Mouse (Mus musculus): ENCODE results near the gene Gm3404.
"Not testable (repeated sequence)": the region's sequence is repeated elsewhere in the genome, so short reads cannot be mapped to it uniquely, and the experiment has no call there.

Gene Gm3404

DNA sequence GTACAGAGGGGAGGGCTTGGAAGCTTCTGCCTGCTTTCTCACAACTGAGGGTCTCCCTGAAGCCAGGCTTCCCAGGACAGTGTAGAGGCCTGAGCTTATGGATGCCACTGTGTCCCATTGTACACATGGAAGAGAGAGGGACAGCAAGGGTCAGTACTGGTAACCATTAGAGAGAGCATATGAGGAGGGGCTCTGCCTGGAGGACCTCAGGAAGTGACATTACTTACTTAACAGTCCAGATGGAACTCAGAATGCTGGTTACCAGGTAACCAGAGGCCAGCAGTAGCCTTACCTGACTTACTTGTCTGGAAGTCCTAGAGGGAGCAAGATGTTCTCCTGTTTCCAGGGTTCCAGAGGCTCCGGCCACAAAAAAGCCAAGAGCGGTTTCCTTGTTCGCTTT, at the start of gene Gm3404:
Gm3404 (plus strand) TSS at position 301 of the 400 bp plus-strand sequence.
- not testable (repeated sequence) for DNase-seq (ENCODE audit: low spot score)

DNA sequence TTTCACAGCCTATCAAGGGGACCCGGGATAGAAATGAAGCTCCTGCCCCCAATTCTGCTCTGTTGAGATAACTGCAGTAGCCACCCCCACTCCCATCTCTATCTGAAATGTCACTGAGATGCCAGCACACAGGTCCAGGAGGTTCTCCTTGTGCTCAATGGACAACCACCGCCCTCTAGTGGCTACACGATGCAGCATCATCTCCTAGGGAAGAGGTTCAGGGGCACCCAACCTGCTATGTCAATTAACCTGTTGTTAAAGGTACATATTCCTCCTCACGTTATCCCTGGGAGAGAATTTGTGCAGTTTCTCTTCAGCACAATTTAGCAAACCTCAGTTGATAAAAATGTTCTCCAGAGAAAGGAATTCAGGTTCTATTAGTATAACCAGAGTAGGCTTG, 46.0 kb upstream of the Gm3404 start:
- DNase-seq (ENCODE audit: low spot score): peak; percentile 12

DNA sequence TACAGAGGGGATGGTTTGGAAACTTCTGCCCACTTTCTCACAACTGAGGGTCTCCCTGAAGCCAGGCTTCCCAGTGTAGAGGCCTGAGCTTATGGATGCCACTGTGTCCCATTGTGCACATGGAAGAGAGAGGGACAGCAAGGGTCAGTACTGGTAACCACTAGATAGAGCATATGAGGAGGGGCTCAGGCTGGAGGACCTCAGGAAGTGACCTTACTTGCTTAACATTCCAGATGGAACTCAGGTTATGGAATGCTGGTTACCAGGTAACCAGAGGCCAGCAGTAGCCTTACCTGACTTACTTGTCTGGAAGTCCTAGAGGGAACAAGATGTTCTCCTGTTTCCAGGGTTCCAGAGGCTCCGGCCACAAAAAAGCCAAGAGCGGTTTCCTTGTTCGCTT, 43.9 kb upstream of the Gm3404 start, which contains the start of gene Gm6408:
Gm6408 (plus strand) TSS at position 301 of the 400 bp plus-strand sequence.
- not testable (repeated sequence) for DNase-seq (ENCODE audit: low spot score)

DNA sequence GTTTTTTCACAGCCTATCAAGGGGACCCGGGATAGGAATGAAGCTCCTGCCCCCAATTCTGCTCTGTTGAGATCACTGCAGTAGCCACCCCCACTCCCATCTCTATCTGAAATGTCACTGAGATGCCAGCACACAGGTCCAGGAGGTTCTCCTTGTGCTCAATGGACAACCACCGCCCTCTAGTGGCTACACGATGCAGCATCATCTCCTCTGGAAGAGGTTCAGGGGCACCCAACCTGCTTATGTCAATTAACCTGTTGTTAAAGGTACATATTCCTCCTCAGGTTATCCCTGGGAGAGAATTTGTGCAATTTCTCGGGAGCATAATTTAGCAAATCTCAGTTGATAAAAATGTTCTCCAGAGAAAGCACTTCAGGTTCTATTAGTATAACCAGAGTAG, 36.6 kb upstream of the Gm3404 start:
- peak; percentile 5 for DNase-seq (ENCODE audit: low spot score)

DNA sequence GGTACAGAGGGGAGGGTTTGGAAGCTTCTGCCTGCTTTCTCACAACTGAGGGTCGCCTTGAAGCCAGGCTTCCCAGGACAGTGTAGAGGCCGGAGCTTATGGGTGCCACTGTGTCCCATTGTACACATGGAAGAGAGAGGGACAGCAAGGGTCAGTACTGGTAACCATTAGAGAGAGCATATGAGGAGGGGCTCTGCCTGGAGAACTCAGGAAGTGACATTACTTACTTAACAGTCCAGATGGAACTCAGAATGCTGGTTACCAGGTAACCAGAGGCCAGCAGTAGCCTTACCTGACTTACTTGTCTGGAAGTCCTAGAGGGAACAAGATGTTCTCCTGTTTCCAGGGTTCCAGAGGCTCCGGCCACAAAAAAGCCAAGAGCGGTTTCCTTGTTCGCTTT, 34.5 kb upstream of the Gm3404 start, which contains the start of gene Gm6370:
Gm6370 (plus strand) TSS at position 301 of the 400 bp plus-strand sequence.
- not testable (repeated sequence) for DNase-seq (ENCODE audit: low spot score)

DNA sequence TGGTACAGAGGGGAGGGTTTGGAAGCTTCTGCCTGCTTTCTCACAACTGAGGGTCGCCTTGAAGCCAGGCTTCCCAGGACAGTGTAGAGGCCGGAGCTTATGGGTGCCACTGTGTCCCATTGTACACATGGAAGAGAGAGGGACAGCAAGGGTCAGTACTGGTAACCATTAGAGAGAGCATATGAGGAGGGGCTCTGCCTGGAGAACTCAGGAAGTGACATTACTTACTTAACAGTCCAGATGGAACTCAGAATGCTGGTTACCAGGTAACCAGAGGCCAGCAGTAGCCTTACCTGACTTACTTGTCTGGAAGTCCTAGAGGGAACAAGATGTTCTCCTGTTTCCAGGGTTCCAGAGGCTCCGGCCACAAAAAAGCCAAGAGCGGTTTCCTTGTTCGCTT, 23.5 kb upstream of the Gm3404 start, which contains the start of gene 4930449I24Rik:
4930449I24Rik (plus strand) TSS at position 301 of the 400 bp plus-strand sequence.
- DNase-seq (ENCODE audit: low spot score): not testable (repeated sequence)

DNA sequence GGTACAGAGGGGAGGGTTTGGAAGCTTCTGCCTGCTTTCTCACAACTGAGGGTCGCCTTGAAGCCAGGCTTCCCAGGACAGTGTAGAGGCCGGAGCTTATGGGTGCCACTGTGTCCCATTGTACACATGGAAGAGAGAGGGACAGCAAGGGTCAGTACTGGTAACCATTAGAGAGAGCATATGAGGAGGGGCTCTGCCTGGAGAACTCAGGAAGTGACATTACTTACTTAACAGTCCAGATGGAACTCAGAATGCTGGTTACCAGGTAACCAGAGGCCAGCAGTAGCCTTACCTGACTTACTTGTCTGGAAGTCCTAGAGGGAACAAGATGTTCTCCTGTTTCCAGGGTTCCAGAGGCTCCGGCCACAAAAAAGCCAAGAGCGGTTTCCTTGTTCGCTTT, 11.8 kb upstream of the Gm3404 start, which contains the start of gene Gm3402:
Gm3402 (plus strand) TSS at position 301 of the 400 bp plus-strand sequence.
- not testable (repeated sequence) for DNase-seq (ENCODE audit: low spot score)

DNA sequence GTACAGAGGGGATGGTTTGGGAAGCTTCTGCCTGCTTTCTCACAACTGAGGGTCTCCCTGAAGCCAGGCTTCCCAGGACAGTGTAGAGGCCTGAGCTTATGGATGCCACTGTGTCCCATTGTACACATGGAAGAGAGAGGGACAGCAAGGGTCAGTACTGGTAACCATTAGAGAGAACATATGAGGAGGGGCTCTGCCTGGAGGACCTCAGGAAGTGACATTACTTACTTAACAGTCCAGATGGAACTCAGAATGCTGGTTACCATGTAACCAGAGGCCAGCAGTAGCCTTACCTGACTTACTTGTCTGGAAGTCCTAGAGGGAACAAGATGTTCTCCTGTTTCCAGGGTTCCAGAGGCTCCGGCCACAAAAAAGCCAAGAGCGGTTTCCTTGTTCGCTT, 11.7 kb downstream of the Gm3404 start, which contains the start of gene Gm3409:
Gm3409 (plus strand) TSS at position 301 of the 400 bp plus-strand sequence.
- not testable (repeated sequence) for DNase-seq (ENCODE audit: low spot score)

DNA sequence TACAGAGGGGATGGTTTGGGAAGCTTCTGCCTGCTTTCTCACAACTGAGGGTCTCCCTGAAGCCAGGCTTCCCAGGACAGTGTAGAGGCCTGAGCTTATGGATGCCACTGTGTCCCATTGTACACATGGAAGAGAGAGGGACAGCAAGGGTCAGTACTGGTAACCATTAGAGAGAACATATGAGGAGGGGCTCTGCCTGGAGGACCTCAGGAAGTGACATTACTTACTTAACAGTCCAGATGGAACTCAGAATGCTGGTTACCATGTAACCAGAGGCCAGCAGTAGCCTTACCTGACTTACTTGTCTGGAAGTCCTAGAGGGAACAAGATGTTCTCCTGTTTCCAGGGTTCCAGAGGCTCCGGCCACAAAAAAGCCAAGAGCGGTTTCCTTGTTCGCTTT, 30.2 kb downstream of the Gm3404 start, which contains the start of gene Gm3415:
Gm3415 (plus strand) TSS at position 301 of the 400 bp plus-strand sequence.
- DNase-seq (ENCODE audit: low spot score): not testable (repeated sequence)

DNA sequence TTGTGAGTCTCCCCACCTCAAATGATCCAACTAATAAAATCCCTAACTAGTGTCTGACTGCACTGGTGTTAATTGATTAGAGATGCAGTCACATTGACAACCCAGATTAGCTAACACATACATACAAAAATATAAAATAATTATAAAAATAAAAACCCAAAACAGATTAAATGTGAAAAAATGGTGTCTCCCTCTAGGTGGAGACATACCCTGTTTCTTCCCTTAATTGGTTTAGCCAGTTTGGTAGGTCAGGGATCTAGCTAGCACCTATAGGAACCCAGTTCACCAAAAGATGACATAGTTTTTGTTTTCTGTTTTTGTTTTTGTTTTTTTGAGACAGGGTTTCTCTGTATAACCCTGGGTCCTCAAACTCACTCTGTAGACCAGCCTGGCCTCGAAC, 38.7 kb downstream of the Gm3404 start:
- DNase-seq (ENCODE audit: low spot score): no peak

DNA sequence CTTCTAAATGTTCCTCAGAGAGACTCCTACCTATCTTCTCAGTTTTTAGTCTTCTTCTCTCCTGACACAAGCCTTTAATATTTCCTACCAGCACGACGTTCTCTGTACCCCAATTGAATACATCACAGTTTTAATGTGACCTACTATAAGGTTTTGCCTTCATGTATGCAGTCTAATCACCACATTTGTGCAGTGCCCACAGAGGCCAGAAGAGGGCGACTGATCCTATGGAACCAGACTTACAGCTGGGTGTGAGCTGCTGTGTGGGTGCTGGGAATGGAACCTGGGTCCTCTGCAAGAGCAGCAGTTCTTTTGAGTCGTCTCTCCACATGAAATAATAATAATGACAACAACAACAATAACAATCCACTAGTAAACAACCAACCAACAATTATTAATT, 41.5 kb downstream of the Gm3404 start:
- DNase-seq (ENCODE audit: low spot score): no peak

DNA sequence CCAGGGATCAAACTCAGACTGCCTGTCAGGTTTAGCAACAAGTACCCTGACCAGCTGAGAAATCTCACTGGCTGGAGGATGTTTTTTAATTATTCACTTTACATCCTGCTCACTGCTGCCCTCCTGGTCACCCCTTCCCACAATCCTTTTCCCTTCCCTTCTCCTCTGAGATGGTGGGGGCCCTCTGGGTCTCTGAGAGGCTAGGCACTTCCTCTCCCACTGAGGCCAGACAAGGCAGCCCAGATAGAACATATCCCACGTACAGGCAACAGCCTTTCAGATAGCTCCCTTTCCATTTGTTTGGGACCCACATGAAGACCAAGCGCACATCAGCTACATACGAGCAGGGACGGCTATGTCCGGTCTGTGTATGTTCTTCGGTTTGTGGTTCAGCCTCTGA, 44.6 kb downstream of the Gm3404 start:
- not testable (repeated sequence) for DNase-seq (ENCODE audit: low spot score)

DNA sequence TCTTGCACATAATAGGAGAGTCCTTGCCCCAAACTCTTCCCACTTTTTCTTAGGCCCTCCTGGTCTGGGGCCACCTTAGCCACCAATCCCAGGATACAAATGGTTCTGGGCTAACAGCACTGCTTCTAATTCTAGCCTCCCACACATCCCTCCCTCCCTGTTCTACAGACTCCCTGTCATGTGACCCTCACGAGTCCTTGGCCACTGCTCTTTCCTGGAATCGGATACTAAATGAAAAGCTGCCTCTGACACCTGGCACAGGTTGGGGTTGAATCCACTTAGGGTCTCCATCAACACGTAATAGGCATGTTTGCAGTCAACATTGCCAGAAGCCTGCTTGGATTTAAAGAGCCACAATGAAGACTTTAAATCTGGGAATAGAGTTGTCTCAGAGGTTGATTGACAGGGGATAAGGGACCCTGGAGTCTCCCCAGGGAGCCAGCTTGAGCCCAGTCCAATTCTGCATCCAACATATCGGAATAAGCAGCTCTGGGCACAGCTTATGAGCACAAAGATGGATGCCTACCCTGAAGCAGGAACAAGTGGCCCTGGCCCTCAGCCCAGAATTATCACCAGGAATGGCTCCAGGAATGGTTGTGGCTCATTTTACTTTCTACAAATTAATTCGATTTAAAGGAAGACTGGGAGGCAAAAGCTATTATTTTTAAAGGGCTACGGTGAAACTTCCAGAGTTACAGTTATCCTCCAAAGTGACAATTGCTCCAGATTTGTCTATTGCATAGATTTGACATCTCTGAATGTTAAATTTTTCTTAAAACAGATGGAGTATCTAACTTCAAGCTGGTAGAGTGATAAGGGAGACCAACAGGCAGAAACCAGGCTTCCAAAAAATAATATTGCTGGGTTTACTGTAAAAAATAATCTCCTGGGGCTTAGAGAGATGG, 46.5 kb downstream of the Gm3404 start:
- not testable (repeated sequence) for DNase-seq (ENCODE audit: low spot score)

DNA sequence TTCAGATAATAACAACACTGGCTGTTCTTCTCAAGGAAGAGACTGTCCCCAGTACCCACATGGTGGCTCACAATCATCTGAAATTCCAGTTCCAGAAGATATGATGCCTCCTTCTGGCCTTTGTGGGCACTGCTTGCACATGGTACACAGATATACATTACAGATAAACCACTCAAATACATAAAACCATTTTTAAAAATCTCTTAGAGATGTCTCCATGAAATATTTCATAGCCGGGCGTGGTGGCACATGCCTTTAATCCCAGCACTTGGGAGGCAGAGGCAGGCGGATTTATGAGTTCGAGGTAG, 47.1 kb downstream of the Gm3404 start:
- DNase-seq (ENCODE audit: low spot score): not testable (repeated sequence)

DNA sequence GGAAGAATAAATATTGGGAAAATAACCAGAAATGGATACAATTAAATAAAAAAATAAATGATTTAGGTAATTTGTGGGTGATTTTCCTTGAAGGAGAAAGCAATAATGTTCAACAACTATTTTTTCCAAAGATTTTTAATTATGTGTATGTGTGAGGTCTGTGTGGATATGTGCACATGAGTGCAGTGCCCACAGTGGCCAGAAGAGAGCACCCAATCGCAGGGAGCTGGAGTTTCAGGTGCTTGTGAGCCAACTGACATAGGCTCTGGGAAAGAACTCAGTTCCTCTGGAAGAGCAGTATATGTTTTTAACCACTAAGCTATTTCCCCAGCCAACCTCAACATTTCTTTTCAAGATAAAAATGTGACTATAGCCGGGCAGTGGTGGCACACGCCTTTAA, 51.1 kb downstream of the Gm3404 start:
- DNase-seq (ENCODE audit: low spot score): no peak

Measured in ovary, postnatal 14 days (tissue).